Comparison of ENCODE assay signal across 1 mouse cellular context in genomic region chr11:115514238-115514663, GRCm38 (mm10).
TF ChIP-seq lines count a peak whose summit lies in the region.

Gene Jpt1, minus strand, starts transcription at chr11:115514387.

TF ChIP-seq in CH12.LX, 34 proteins besides CTCF, POLR2A, EP300 and RAD21 (continued from another document):
- TF ChIP-seq MAX (IDR thresholded peaks at IDR 0.05; ENCODE audit: low read length) (peak; percentile 92), HCFC1 (IDR thresholded peaks at IDR 0.05; ENCODE audit: low read depth, low read length) (no peak; the same call in none of the 2 replicates), MEF2A (IDR thresholded peaks at IDR 0.05; ENCODE audit: borderline replicate concordance, low read depth, low read length) (peak; percentile 58; the same call in 1 of the 2 replicates), PAX5 (IDR thresholded peaks at IDR 0.05; ENCODE audit: low read length) (no peak), BHLHE40 (IDR thresholded peaks at IDR 0.05; ENCODE audit: low read depth, low read length) (no peak; the same call in 1 of the 2 replicates), ETS1 (conservative IDR thresholded peaks at IDR 0.05; ENCODE audit: low read depth, low read length) (0 out of 2 replicates have a peak, but pooled peaks have one; percentile 5), ZNF384 (IDR thresholded peaks at IDR 0.05; ENCODE audit: low read depth, low read length) (no peak), ZMIZ1 (IDR thresholded peaks at IDR 0.05; ENCODE audit: low read depth, low read length) (peak; percentile 100), IRF4 (IDR thresholded peaks at IDR 0.05; ENCODE audit: low read depth, low read length) (peak; percentile 60), SMC3 (IDR thresholded peaks at IDR 0.05; ENCODE audit: low read depth, low read length) (no peak), MAFK (IDR thresholded peaks at IDR 0.05; ENCODE audit: insufficient replicate concordance, low read length) (no peak)
TF ChIP-seq in CH12.LX: peak in this region for 21.
